Mouse (Mus musculus) G1E-ER4 (cell line): Measurements from ENCODE around the gene Mbd3. TPM values are rescaled to one million over a fixed set of nuclear protein-coding genes. Genes with fewer than 3 reads are reported as not detected.

Experiments used
- GATA1 ChIP-seq: IDR thresholded peaks from one replicate; pipeline ENCODE4 v1.8.0; 2012; ENCODE audit warnings: low read length, inconsistent platforms
- polyA plus RNA-seq: library from polyadenylated mRNA; stranded (reverse); fragments of >175 nt; gene quantifications from 2 replicates; pipeline ENCODE4 v1.2.3, GENCODE M21; 2012

Gene Mbd3
- polyA plus RNA-seq, result 289 and 306 TPM in 2 replicates

GRCm38 (mm10) chr10:80399191-80399972 is at the start of gene Mbd3:
Gene Mbd3, minus strand, starts transcription at chr10:80399550.
- no peak for TF ChIP-seq GATA1

GRCm38 (mm10) chr10:80445898-80446601 is 46.7 kb upstream of the Mbd3 start:
- TF ChIP-seq GATA1, result no peak

- no peak for TF ChIP-seq GATA1
These were observed 45.7 kb upstream of the Mbd3 start for GRCm38 (mm10) chr10:80445052-80445451.

GRCm38 (mm10) chr10:80444339-80445045 is 45.1 kb upstream of the Mbd3 start:
- TF ChIP-seq GATA1, result no peak

- TF ChIP-seq GATA1, result no peak
These were observed 44.4 kb upstream of the Mbd3 start for GRCm38 (mm10) chr10:80443575-80444278.

- TF ChIP-seq GATA1, result no peak
These were observed 43.6 kb upstream of the Mbd3 start for GRCm38 (mm10) chr10:80442989-80443388.

- no peak for TF ChIP-seq GATA1
These were observed 42.2 kb upstream of the Mbd3 start for GRCm38 (mm10) chr10:80441598-80441997.

- TF ChIP-seq GATA1, result no peak
These were observed 40.7 kb upstream of the Mbd3 start for GRCm38 (mm10) chr10:80440031-80440430.

- no peak for TF ChIP-seq GATA1
These were observed 38.6 kb upstream of the Mbd3 start for GRCm38 (mm10) chr10:80437973-80438372.

- TF ChIP-seq GATA1, result no peak
These were observed 36.9 kb upstream of the Mbd3 start for GRCm38 (mm10) chr10:80436276-80436675.

- TF ChIP-seq GATA1, result no peak
These were observed 36.4 kb upstream of the Mbd3 start for GRCm38 (mm10) chr10:80435764-80436163.

GRCm38 (mm10) chr10:80434823-80435222 is 35.5 kb upstream of the Mbd3 start:
- TF ChIP-seq GATA1, result no peak

- no peak for TF ChIP-seq GATA1
These were observed 34.9 kb upstream of the Mbd3 start for GRCm38 (mm10) chr10:80434233-80434592.

GRCm38 (mm10) chr10:80433513-80434232 is 34.3 kb upstream of the Mbd3 start, which contains the start of gene Tcf3:
Gene Tcf3, minus strand, starts transcription at chr10:80433647.
- peak; percentile 53 for TF ChIP-seq GATA1
